Mouse (Mus musculus) kidney, embryonic 14.5 days (tissue): ENCODE results near the gene Tmem198. TPM values are rescaled to one million over a fixed set of nuclear protein-coding genes. Genes with fewer than 3 reads are reported as not detected.

Source experiments
- ATAC-seq: fragments of 200-750 bp; cut with Nextera tagmentation; 2 replicates; pipeline ENCODE4 v1.8.0; 2017; ENCODE audit warnings: moderate number of reproducible peaks, mild to moderate bottlenecking, moderate TSS enrichment, moderate library complexity; ENCODE audit not compliant: low FRiP score, low TSS enrichment
- H3K27ac ChIP-seq: fragments of 300-500 bp; sonication (generic); 2 replicates; pipeline ENCODE4 v1.5.1; 2014; ENCODE audit warnings: low read depth, mild to moderate bottlenecking, low read length, moderate library complexity, mixed read lengths
- H3K27me3 ChIP-seq: fragments of 300-500 bp; sonication (generic); 2 replicates; pipeline ENCODE4 v1.6.1; 2014; ENCODE audit warnings: mild to moderate bottlenecking, low read length; ENCODE audit not compliant: control insufficient read depth, insufficient read depth
- H3K36me3 ChIP-seq: fragments of 300-500 bp; sonication (generic); 2 replicates; pipeline ENCODE4 v1.6.1; 2014; ENCODE audit warnings: low read length, mixed read lengths; ENCODE audit not compliant: control insufficient read depth, insufficient read depth
- H3K4me1 ChIP-seq: fragments of 300-500 bp; sonication (generic); 2 replicates; pipeline ENCODE4 v1.6.1; 2014; ENCODE audit warnings: low read length, mixed read lengths; ENCODE audit not compliant: control insufficient read depth, insufficient read depth
- H3K4me2 ChIP-seq: fragments of 300-500 bp; sonication (generic); replicated peaks from 2 replicates; pipeline ENCODE4 v1.6.1; 2014; ENCODE audit warnings: low read depth, mild to moderate bottlenecking, low read length
- H3K4me3 ChIP-seq: fragments of 300-500 bp; sonication (generic); 2 replicates; pipeline ENCODE4 v1.5.1; 2014; ENCODE audit warnings: mild to moderate bottlenecking, low read length
- H3K9ac ChIP-seq: fragments of 300-500 bp; sonication (generic); 2 replicates; pipeline ENCODE4 v1.6.1; 2014; ENCODE audit warnings: low read depth, mild to moderate bottlenecking, low read length, moderate library complexity
- H3K9me3 ChIP-seq: fragments of 300-500 bp; sonication (generic); 2 replicates; pipeline ENCODE4 v1.6.1; 2016; ENCODE audit warnings: low read length; ENCODE audit not compliant: control insufficient read depth
- WGBS: fragments of 180-500 bp; shearing (Covaris S2); extraction: QIAGEN DNeasy Blood & Tissue Kit; methylation state at CpG from one replicate; pipeline ENCODE4 v1.1.7; 2014; 5-methylcytosine and 5-hydroxymethylcytosine counted together
- polyA plus RNA-seq: library from polyadenylated mRNA; unstranded; fragments of >200 nt; fragmentation: Nextera tagmentation; extraction: Ambion mirVana; gene quantifications from 2 replicates; pipeline ENCODE4 v1.2.1, GENCODE M21; 2014

Gene Tmem198
- 0.62 and 1.1 TPM in 2 replicates for polyA plus RNA-seq

GRCm38 (mm10) chr1:75478916-75479634 is at the start of gene Tmem198, which contains the start of gene Chpf:
Gene Tmem198, plus strand, starts transcription at chr1:75479532.
Gene Chpf, minus strand, starts transcription at chr1:75479307.
- Histone ChIP-seq H3K4me3 (peak within 1 kb of the TSS; percentile 80), H3K27ac (peak within 1 kb of the TSS; percentile 71), H3K36me3 (peaks cover 28% of the 10 kb centered on the region), H3K9ac (peak within 1 kb of the TSS; percentile 74), H3K27me3 (peaks cover 31% of the 10 kb centered on the region), H3K9me3 (no peaks in the 10 kb centered on the region), H3K4me1 (peaks cover 14% of the 10 kb centered on the region), H3K4me2 (peak within 1 kb of the TSS; percentile 84)
- peak; percentile 92 for ATAC-seq
- WGBS, result under 1% methylated on average over 67 of the region's 76 CpGs

GRCm38 (mm10) chr1:75435475-75436328 is 43.6 kb upstream of the Tmem198 start, which contains the start of gene Gmppa:
Gene Gmppa, plus strand, starts transcription at chr1:75435930.
- peak within 1 kb of the TSS; percentile 47 for H3K27ac ChIP-seq
- H3K9me3 ChIP-seq, result no peaks in the 10 kb centered on the region
- ATAC-seq, result peak; percentile 70
- no peaks in the 10 kb centered on the region for H3K27me3 ChIP-seq
- H3K4me3 ChIP-seq, result peak within 1 kb of the TSS; percentile 67
- no peaks in the 10 kb centered on the region for H3K36me3 ChIP-seq
- peaks cover 11% of the 10 kb centered on the region; the same call in 1 of the 2 replicates for H3K4me1 ChIP-seq
- WGBS, result 4% methylated on average over 28 of the region's 28 CpGs
- H3K9ac ChIP-seq, result peak within 1 kb of the TSS; percentile 69
- peak within 1 kb of the TSS; percentile 78 for H3K4me2 ChIP-seq

GRCm38 (mm10) chr1:75438782-75439181 is 40.5 kb upstream of the Tmem198 start:
- Histone ChIP-seq H3K9me3 (no peaks in the 10 kb centered on the region), H3K4me1 (peaks cover 29% of the 10 kb centered on the region), H3K27me3 (no peaks in the 10 kb centered on the region), H3K4me2 (no peak overlapping the region), H3K27ac (no peak overlapping the region), H3K36me3 (peaks cover 4% of the 10 kb centered on the region; the same call in 1 of the 2 replicates), H3K4me3 (no peak overlapping the region), H3K9ac (no peak overlapping the region)
- 78% methylated on average over 8 of the region's 9 CpGs for WGBS
- ATAC-seq, result no peak

GRCm38 (mm10) chr1:75440661-75441060 is 38.7 kb upstream of the Tmem198 start:
- 92% methylated on average over 7 of the region's 7 CpGs for WGBS
- ATAC-seq, result no peak
- no peaks in the 10 kb centered on the region for H3K27me3 ChIP-seq

GRCm38 (mm10) chr1:75441471-75441996 is 37.8 kb upstream of the Tmem198 start:
- Histone ChIP-seq H3K4me2 (no peak overlapping the region), H3K36me3 (peaks cover 4% of the 10 kb centered on the region; the same call in 1 of the 2 replicates), H3K9me3 (no peaks in the 10 kb centered on the region), H3K4me1 (peaks cover 52% of the 10 kb centered on the region), H3K4me3 (no peak overlapping the region), H3K27me3 (no peaks in the 10 kb centered on the region), H3K9ac (no peak overlapping the region), H3K27ac (no peak overlapping the region)
- no peak for ATAC-seq
- WGBS, result 68% methylated on average over 15 of the region's 15 CpGs

More at GRCm38 (mm10) chr1:75440661-75441060, 38.7 kb upstream of the Tmem198 start:
- H3K9me3 ChIP-seq, result no peaks in the 10 kb centered on the region
- H3K4me1 ChIP-seq, result peaks cover 48% of the 10 kb centered on the region
- H3K4me3 ChIP-seq, result no peak overlapping the region
- no peak overlapping the region for H3K9ac ChIP-seq
- H3K36me3 ChIP-seq, result peaks cover 4% of the 10 kb centered on the region; the same call in 1 of the 2 replicates
- H3K4me2 ChIP-seq, result no peak overlapping the region
- no peak overlapping the region for H3K27ac ChIP-seq

GRCm38 (mm10) chr1:75442171-75442570 is 37.2 kb upstream of the Tmem198 start:
- 80% methylated on average over 9 of the region's 9 CpGs for WGBS
- Histone ChIP-seq H3K27ac (no peak overlapping the region), H3K4me1 (peaks cover 52% of the 10 kb centered on the region), H3K9ac (no peak overlapping the region), H3K9me3 (no peaks in the 10 kb centered on the region), H3K27me3 (no peaks in the 10 kb centered on the region), H3K4me2 (no peak overlapping the region), H3K4me3 (no peak overlapping the region), H3K36me3 (peaks cover 4% of the 10 kb centered on the region; the same call in 1 of the 2 replicates)
- ATAC-seq, result no peak

GRCm38 (mm10) chr1:75442811-75443210 is 36.5 kb upstream of the Tmem198 start:
- H3K36me3 ChIP-seq, result peaks cover 4% of the 10 kb centered on the region; the same call in 1 of the 2 replicates
- H3K9ac ChIP-seq, result no peak overlapping the region
- H3K9me3 ChIP-seq, result no peaks in the 10 kb centered on the region
- H3K4me3 ChIP-seq, result no peak overlapping the region
- WGBS, result 52% methylated on average over 8 of the region's 8 CpGs
- no peak for ATAC-seq
- H3K4me2 ChIP-seq, result no peak overlapping the region
- H3K27me3 ChIP-seq, result no peaks in the 10 kb centered on the region
- no peak overlapping the region for H3K27ac ChIP-seq
- peaks cover 57% of the 10 kb centered on the region for H3K4me1 ChIP-seq

- ATAC-seq, result no peak
- 23% methylated on average over 13 of the region's 13 CpGs for WGBS
- H3K9me3 ChIP-seq, result no peaks in the 10 kb centered on the region
- peaks cover 4% of the 10 kb centered on the region; the same call in 1 of the 2 replicates for H3K36me3 ChIP-seq
- H3K27me3 ChIP-seq, result no peaks in the 10 kb centered on the region
- H3K4me2 ChIP-seq, result no peak overlapping the region
- H3K9ac ChIP-seq, result no peak overlapping the region
- no peak overlapping the region for H3K4me3 ChIP-seq
- peaks cover 64% of the 10 kb centered on the region for H3K4me1 ChIP-seq
- H3K27ac ChIP-seq, result no peak overlapping the region
Measured at GRCm38 (mm10) chr1:75443247-75444024, 35.9 kb upstream of the Tmem198 start.
